Mouse (Mus musculus) lung, postnatal 0 days (tissue): ENCODE data around the gene Amot. TPM values are rescaled to one million over a fixed set of nuclear protein-coding genes. Genes with fewer than 3 reads are reported as not detected.

Experiments
- ATAC-seq: fragments of 200-750 bp; cut with Nextera tagmentation; 2 replicates; pipeline ENCODE4 v1.8.0; 2017; ENCODE audit warnings: moderate library complexity
- DNase-seq: peaks from one replicate; pipeline ENCODE4 v3.0.0-alpha.2; 2016; ENCODE audit warnings: low spot score
- H3K27ac ChIP-seq: fragments of 300-500 bp; sonication (generic); 2 replicates; pipeline ENCODE4 v1.5.1; 2014; ENCODE audit warnings: antibody characterized with exemption, mild to moderate bottlenecking, low read length, mixed read lengths
- H3K27me3 ChIP-seq: fragments of 300-500 bp; sonication (generic); replicated peaks from 2 replicates; pipeline ENCODE4 v1.6.1; 2014; ENCODE audit warnings: low read length, mixed read lengths; ENCODE audit not compliant: insufficient read depth
- H3K36me3 ChIP-seq: fragments of 300-500 bp; sonication (generic); 2 replicates; pipeline ENCODE4 v1.6.1; 2014; ENCODE audit warnings: low read length, mixed read lengths; ENCODE audit not compliant: insufficient read depth
- H3K4me1 ChIP-seq: fragments of 300-500 bp; sonication (generic); 2 replicates; pipeline ENCODE4 v1.6.1; 2014; ENCODE audit warnings: antibody characterized with exemption, low read depth, low read length, mixed read lengths; ENCODE audit not compliant: insufficient read depth
- H3K4me2 ChIP-seq: fragments of 300-500 bp; sonication (generic); replicated peaks from 2 replicates; pipeline ENCODE4 v1.6.1; 2014; ENCODE audit warnings: low read depth, mild to moderate bottlenecking, low read length, moderate library complexity, mixed read lengths
- H3K4me3 ChIP-seq: fragments of 300-500 bp; sonication (generic); 2 replicates; pipeline ENCODE4 v1.5.1; 2014; ENCODE audit warnings: low read depth, low read length
- H3K9ac ChIP-seq: fragments of 300-500 bp; sonication (generic); replicated peaks from 2 replicates; pipeline ENCODE4 v1.6.1; 2014; ENCODE audit warnings: low read depth, mild to moderate bottlenecking
- H3K9me3 ChIP-seq: fragments of 300-500 bp; sonication (generic); 2 replicates; pipeline ENCODE4 v1.6.1; 2016; ENCODE audit warnings: low read length, mixed read lengths
- CTCF ChIP-seq: IDR thresholded peaks from 2 replicates; pipeline ENCODE4 v1.5.1; 2016; ENCODE audit warnings: antibody characterized with exemption, mild to moderate bottlenecking
- EP300 ChIP-seq: IDR thresholded peaks from 2 replicates; pipeline ENCODE4 v1.6.1; 2016; ENCODE audit warnings: antibody characterized with exemption, mild to moderate bottlenecking, control low read depth
- WGBS: fragments of 180-500 bp; shearing (Covaris S2); extraction: QIAGEN DNeasy Blood & Tissue Kit; methylation state at CpG from one replicate; pipeline ENCODE4 v1.1.7; 2014; 5-methylcytosine and 5-hydroxymethylcytosine counted together
- polyA plus RNA-seq: library from polyadenylated mRNA; unstranded; fragments of >200 nt; fragmentation: Nextera tagmentation; extraction: Ambion mirVana; gene quantifications from 2 replicates; pipeline ENCODE4 v1.2.1, GENCODE M21; 2015

Amot gene
- polyA plus RNA-seq, 1 experiment from 2014 or later = 2.6 TPM

DNA sequence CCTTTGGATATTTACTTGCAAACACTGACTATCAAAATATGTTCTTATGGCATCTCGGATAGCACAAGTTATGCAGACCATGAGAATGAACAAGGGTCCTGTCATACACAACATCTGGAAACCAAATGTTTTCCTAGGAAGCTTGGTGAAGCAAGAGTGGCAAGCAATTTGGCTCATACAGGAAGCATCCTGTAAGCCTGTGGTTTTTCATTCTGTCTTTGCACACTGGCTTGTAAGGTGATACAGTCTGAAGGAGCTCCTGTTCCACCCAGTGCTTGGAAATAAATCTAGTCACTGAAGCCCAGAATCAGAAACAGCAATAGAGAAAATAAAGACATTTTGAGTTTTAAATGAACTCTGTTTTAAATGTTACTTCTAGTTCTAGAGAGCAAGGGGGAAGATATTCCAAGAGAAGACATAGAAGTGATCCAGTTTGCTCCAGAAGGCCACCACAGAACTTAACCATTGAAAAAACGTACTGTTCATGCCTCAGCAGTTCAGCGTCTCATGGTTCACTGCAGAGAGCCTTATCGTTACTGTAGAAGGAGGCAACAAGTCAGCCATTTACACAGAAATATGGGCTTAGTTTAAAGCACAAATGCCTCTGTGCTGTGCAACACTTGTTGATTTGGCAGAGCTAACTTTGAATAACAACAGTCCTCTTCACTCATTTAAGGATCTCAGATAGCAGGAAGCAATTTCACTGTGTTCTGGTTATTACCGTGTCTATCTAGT lies 74.0 kb downstream of the Amot start:
- Histone ChIP-seq H3K4me3 (no peak overlapping the region), H3K36me3 (no peaks in the 10 kb centered on the region), H3K9me3 (no peaks in the 10 kb centered on the region), H3K4me2 (no peak overlapping the region), H3K27ac (no peak overlapping the region), H3K4me1 (no peaks in the 10 kb centered on the region), H3K27me3 (no peaks in the 10 kb centered on the region), H3K9ac (no peak overlapping the region)
- no peak for TF ChIP-seq EP300
- DNase-seq (no peak), ATAC-seq (no peak)
- 76% methylated on average over 5 of the region's 5 CpGs for WGBS

DNA sequence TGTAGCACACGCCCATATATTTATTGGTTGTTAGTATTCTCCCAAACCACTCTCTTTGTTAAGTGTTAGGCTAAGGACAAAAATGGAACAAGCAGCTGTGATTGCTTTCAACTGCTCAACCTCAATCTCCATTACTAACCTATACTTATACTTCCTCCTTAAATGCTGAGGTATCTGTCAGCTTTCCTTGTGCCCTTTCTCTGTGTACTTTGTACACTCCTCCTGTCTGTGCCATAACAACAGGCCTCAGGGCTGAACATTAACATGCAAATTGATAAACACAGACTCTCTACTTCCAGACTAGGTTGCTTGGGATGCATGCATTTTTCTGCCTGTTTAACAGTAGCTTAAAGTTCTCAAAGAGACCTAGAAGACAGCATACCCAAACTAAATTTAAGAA lies 76.2 kb downstream of the Amot start:
- TF ChIP-seq EP300 (no peak), CTCF (no peak)
- Histone ChIP-seq H3K9ac (no peak overlapping the region), H3K36me3 (no peaks in the 10 kb centered on the region), H3K4me1 (no peaks in the 10 kb centered on the region), H3K27me3 (no peaks in the 10 kb centered on the region), H3K4me2 (no peak overlapping the region), H3K4me3 (no peak overlapping the region), H3K9me3 (no peaks in the 10 kb centered on the region), H3K27ac (no peak overlapping the region)
- WGBS = 70% methylated on average over 1 of the region's 1 CpGs
- ATAC-seq (no peak), DNase-seq (no peak)

DNA sequence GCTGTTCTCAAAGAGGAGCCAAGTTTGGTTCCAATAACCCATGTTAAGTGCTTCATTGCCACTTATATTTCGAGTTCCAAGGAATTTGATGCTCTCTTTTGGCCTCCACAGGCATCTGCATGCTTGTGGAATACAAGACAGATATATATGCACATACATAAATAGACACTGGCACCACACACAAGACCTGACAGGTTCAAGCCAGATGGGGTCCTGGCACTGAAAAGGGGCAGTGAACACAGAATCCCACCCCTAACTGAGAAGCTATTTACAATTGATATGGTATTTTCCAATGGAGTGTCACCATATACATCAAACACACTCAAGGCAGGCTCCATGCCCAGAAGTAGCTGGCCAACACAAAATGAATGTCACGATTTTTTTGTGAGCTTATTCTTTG lies 81.0 kb downstream of the Amot start:
- DNase-seq (no peak), ATAC-seq (no peak)
- TF ChIP-seq EP300 (no peak), CTCF (no peak)
- H3K4me3 ChIP-seq = no peak overlapping the region
- H3K36me3 ChIP-seq = no peaks in the 10 kb centered on the region
- 27% methylated on average over 2 of the region's 2 CpGs for WGBS
- no peak overlapping the region for H3K4me2 ChIP-seq
- no peaks in the 10 kb centered on the region for H3K9me3 ChIP-seq
- no peak overlapping the region for H3K9ac ChIP-seq
- no peak overlapping the region for H3K27ac ChIP-seq
- no peaks in the 10 kb centered on the region for H3K27me3 ChIP-seq
- no peaks in the 10 kb centered on the region for H3K4me1 ChIP-seq

DNA sequence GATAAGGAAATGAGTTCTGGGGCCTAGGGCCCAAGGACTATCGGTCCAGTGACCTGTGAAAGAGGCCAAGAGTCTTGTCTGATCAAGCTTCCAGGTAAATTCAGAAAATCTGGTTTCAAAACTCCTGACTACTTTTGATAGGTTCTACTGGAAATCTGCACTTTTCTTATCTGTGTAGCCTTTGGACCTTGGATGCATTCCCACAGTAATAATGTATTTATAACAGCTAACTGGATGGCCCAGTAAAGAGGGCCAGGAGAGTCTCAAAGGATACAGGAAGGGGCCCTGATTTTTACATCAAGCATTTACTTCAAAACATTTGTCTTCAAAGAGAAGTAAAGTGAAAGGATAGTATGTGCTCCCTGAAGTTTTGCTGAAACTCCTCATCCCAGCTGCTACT lies 90.7 kb downstream of the Amot start:
- no peaks in the 10 kb centered on the region for H3K27me3 ChIP-seq
- no peak overlapping the region for H3K4me2 ChIP-seq
- H3K9me3 ChIP-seq = no peaks in the 10 kb centered on the region
- TF ChIP-seq EP300 (no peak), CTCF (no peak)
- H3K36me3 ChIP-seq = no peaks in the 10 kb centered on the region
- H3K4me3 ChIP-seq = no peak overlapping the region
- no peak for ATAC-seq
- no peak for DNase-seq
- no peaks in the 10 kb centered on the region for H3K4me1 ChIP-seq
- H3K27ac ChIP-seq = no peak overlapping the region
- WGBS = 64% methylated on average over 1 of the region's 1 CpGs
- H3K9ac ChIP-seq = no peak overlapping the region

DNA sequence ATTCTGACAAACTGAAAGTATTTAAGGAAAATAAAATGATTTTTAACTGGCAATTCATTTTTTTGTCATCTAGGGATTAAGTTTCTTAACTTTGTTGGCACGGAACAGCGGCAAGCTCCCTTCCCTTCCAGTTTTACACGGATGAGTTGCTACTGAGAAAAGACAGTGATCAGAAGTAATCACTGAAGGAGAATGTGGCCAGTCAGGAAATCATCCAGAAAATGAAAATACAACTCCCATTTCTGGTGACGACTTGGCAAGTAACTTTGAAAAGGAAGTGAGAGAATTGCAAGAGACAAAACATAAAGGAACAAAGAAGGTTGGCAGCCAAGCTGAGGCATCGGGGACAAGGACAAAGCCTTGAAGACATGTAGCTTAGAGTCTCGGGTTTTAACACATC lies 93.6 kb downstream of the Amot start:
- H3K27ac ChIP-seq = no peak overlapping the region
- no peak overlapping the region for H3K4me3 ChIP-seq
- 35% methylated on average over 6 of the region's 6 CpGs for WGBS
- H3K27me3 ChIP-seq = no peaks in the 10 kb centered on the region
- no peaks in the 10 kb centered on the region for H3K36me3 ChIP-seq
- ATAC-seq (no peak), DNase-seq (peak; percentile 28)
- TF ChIP-seq CTCF (no peak), EP300 (no peak)
- no peaks in the 10 kb centered on the region for H3K4me1 ChIP-seq
- H3K9ac ChIP-seq = no peak overlapping the region
- H3K4me2 ChIP-seq = no peak overlapping the region
- no peaks in the 10 kb centered on the region for H3K9me3 ChIP-seq

DNA sequence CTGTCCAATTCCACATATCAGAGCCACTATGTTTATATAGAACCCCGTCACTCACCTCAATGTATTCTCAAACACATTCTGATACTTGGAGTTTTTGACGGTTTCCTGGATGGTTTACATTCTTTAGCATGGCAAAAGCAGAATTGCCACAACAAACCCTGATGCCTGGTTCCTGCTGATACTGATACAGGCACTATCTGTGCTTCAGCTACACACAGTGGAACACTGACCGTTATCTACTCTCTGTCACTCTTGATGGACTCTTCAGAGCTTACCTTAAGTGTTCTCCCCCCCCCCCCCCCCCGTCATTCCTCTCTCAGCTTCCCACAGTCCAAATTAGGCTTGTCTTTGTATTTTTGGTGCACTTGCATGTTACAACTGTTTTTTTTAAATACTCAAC lies 98.9 kb downstream of the Amot start:
- Histone ChIP-seq H3K4me2 (no peak overlapping the region), H3K4me1 (no peaks in the 10 kb centered on the region), H3K27me3 (no peaks in the 10 kb centered on the region), H3K4me3 (no peak overlapping the region), H3K9me3 (no peaks in the 10 kb centered on the region), H3K9ac (no peak overlapping the region), H3K36me3 (no peaks in the 10 kb centered on the region), H3K27ac (no peak overlapping the region)
- DNase-seq (no peak), ATAC-seq (no peak)
- no peak for TF ChIP-seq EP300
- WGBS = 32% methylated on average over 4 of the region's 4 CpGs

DNA sequence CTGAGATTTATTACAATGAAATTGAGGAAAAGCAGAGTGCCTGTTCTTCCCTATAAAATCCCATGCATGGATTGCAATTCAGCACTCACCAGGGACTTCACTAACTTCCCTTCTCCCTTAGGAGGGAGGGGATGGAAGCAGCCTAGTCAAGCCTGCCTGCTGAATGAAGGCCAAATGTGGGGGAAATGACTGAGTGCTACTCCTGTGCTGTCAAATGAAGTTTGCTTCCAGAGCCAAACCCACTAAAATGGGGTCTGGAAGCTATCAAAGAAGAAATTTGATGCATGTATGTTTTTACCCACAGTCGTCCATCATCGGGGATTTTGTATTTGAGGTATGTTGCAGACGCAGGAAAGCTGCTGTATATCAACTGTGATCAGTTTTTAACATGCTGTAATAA lies 103.1 kb downstream of the Amot start:
- no peak overlapping the region for H3K4me2 ChIP-seq
- no peak overlapping the region for H3K9ac ChIP-seq
- TF ChIP-seq CTCF (no peak), EP300 (no peak)
- no peaks in the 10 kb centered on the region for H3K27me3 ChIP-seq
- WGBS = 56% methylated on average over 3 of the region's 3 CpGs
- no peaks in the 10 kb centered on the region for H3K36me3 ChIP-seq
- no peak for ATAC-seq
- H3K9me3 ChIP-seq = no peaks in the 10 kb centered on the region
- no peak overlapping the region for H3K4me3 ChIP-seq
- H3K27ac ChIP-seq = no peak overlapping the region
- no peaks in the 10 kb centered on the region for H3K4me1 ChIP-seq
- DNase-seq = no peak
